Mouse (Mus musculus) induced T-regulatory cell, adult 2 months (primary cell): ENCODE data around the gene Otub1.

ENCODE experiments used
- DNase-seq: peaks from one replicate; pipeline ENCODE4 v3.0.0-alpha.2; 2012; ENCODE audit warnings: low read depth

Gene Otub1

GRCm38 (mm10) chr19:7205753-7206736 is at the start of gene Otub1:
TSS of gene Otub1 (minus strand) at chr19:7206316.
- DNase-seq: peak; percentile 97

GRCm38 (mm10) chr19:7246021-7246420 is 39.9 kb upstream of the Otub1 start:
- DNase-seq: no peak

GRCm38 (mm10) chr19:7240782-7241690 is 34.9 kb upstream of the Otub1 start, which contains the start of gene Naa40:
TSS of gene Naa40 (minus strand) at chr19:7241183.
- DNase-seq: peak; percentile 97

- peak; percentile 50 for DNase-seq
Measured at GRCm38 (mm10) chr19:7240291-7240690, 34.2 kb upstream of the Otub1 start.

- no peak for DNase-seq
Measured at GRCm38 (mm10) chr19:7239574-7239973, 33.5 kb upstream of the Otub1 start.

GRCm38 (mm10) chr19:7236742-7237141 is 30.6 kb upstream of the Otub1 start:
- no peak for DNase-seq

- no peak for DNase-seq
Measured at GRCm38 (mm10) chr19:7236011-7236410, 29.9 kb upstream of the Otub1 start.

- no peak for DNase-seq
Measured at GRCm38 (mm10) chr19:7235461-7235860, 29.3 kb upstream of the Otub1 start.

GRCm38 (mm10) chr19:7234537-7235221 is 28.6 kb upstream of the Otub1 start:
- peak; percentile 85 for DNase-seq

GRCm38 (mm10) chr19:7226511-7226914 is 20.4 kb upstream of the Otub1 start:
- no peak for DNase-seq

- no peak for DNase-seq
Measured at GRCm38 (mm10) chr19:7225096-7225690, 19.1 kb upstream of the Otub1 start.

GRCm38 (mm10) chr19:7224253-7224652 is 18.1 kb upstream of the Otub1 start:
- DNase-seq: no peak

- no peak for DNase-seq
Measured at GRCm38 (mm10) chr19:7223488-7223887, 17.4 kb upstream of the Otub1 start.

- DNase-seq: no peak
Measured at GRCm38 (mm10) chr19:7222196-7222595, 16.1 kb upstream of the Otub1 start.

- no peak for DNase-seq
Measured at GRCm38 (mm10) chr19:7218753-7219152, 12.6 kb upstream of the Otub1 start.

- no peak for DNase-seq
Measured at GRCm38 (mm10) chr19:7217926-7218267, 11.8 kb upstream of the Otub1 start.

GRCm38 (mm10) chr19:7217162-7217925 is 11.2 kb upstream of the Otub1 start, which contains the start of gene Cox8a:
TSS of gene Cox8a (minus strand) at chr19:7217616.
- peak; percentile 98 for DNase-seq

- DNase-seq: no peak
Measured at GRCm38 (mm10) chr19:7214484-7214883, 8.4 kb upstream of the Otub1 start.

GRCm38 (mm10) chr19:7213010-7213409 is 6.9 kb upstream of the Otub1 start:
- no peak for DNase-seq

GRCm38 (mm10) chr19:7212216-7212615 is 6.1 kb upstream of the Otub1 start:
- DNase-seq: no peak
